ENCODE assay signal across 2 mouse cellular contexts in the genomic region with DNA sequence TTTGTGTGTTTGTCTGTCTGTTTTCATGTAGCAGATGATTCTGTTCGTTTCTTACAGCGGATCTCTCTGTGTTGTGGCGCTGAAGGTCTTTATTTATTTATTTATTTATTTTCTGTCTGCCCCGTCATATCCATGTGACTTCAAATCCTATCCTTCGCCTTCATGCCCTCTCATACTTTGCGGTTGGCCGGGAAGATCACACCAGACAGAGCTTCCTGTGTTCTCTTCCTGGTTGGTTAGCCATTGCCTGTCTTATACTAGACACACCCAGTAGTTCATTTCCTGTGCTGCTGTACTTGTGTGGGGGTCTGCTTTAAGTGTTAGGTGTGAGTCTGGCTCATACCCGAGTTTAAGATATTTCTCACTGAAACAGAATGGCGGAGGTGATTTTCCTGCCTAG.
TF ChIP-seq lines count a peak whose summit lies in the region.

No protein-coding gene starts in this region.

TF ChIP-seq in C2C12, 6 proteins besides CTCF, POLR2A, EP300 and RAD21:
- TF ChIP-seq MYOG (IDR thresholded peaks at IDR 0.05; ENCODE audit: control insufficient read depth, extremely low read depth, insufficient read length): no peak
- no peak for TF ChIP-seq MAX (IDR thresholded peaks at IDR 0.05)
- TF ChIP-seq USF1 (IDR thresholded peaks at IDR 0.05; ENCODE audit: low read depth): no peak
- TF ChIP-seq CEBPB (IDR thresholded peaks at IDR 0.05; ENCODE audit: low read depth): no peak
- no peak for TF ChIP-seq MYOD1 (IDR thresholded peaks at IDR 0.05; ENCODE audit: control insufficient read depth, insufficient read length, low read depth)
- TF ChIP-seq FOSL1 (IDR thresholded peaks at IDR 0.05; ENCODE audit: insufficient read depth, low read length, poor library complexity, severe bottlenecking): no peak
TF ChIP-seq in C2C12: peak in this region for 0.

TF ChIP-seq in CH12.LX, 34 proteins besides CTCF, POLR2A, EP300 and RAD21:
- TF ChIP-seq MAZ (IDR thresholded peaks at IDR 0.05; ENCODE audit: low read depth, low read length): no peak
- TF ChIP-seq KAT2A (IDR thresholded peaks at IDR 0.05; ENCODE audit: insufficient replicate concordance, low read length): no peak
- no peak for TF ChIP-seq USF1 (IDR thresholded peaks at IDR 0.05; ENCODE audit: low read depth, low read length)
- TF ChIP-seq USF2 (conservative IDR thresholded peaks at IDR 0.05; ENCODE audit: low read depth, low read length): no peak
- TF ChIP-seq PAX5 (IDR thresholded peaks at IDR 0.05; ENCODE audit: low read length): no peak
- TF ChIP-seq GABPA (IDR thresholded peaks at IDR 0.05; ENCODE audit: insufficient replicate concordance, low read depth, low read length): no peak
- no peak for TF ChIP-seq ZKSCAN1 (IDR thresholded peaks at IDR 0.05; ENCODE audit: borderline replicate concordance, low read depth, low read length)
- TF ChIP-seq SIN3A (IDR thresholded peaks at IDR 0.05; ENCODE audit: low read length): peak; percentile 35; the same call in 1 of the 2 replicates
- TF ChIP-seq TBP (conservative IDR thresholded peaks at IDR 0.05; ENCODE audit: low read depth, low read length): 0 out of 2 replicates have a peak, but pooled peaks have one; percentile 40
- TF ChIP-seq POLR2AphosphoS2 (IDR thresholded peaks at IDR 0.05; ENCODE audit: low read depth, low read length): no peak
- TF ChIP-seq ETS1 (conservative IDR thresholded peaks at IDR 0.05; ENCODE audit: low read depth, low read length): no peak
- TF ChIP-seq TCF12 (IDR thresholded peaks at IDR 0.05; ENCODE audit: low read depth, low read length): no peak
- peak; percentile 13; the same call in 1 of the 2 replicates for TF ChIP-seq NELFE (IDR thresholded peaks at IDR 0.05; ENCODE audit: low read depth, low read length)
- no peak for TF ChIP-seq ZC3H11A (IDR thresholded peaks at IDR 0.05; ENCODE audit: low read depth, low read length)
- TF ChIP-seq MXI1 (IDR thresholded peaks at IDR 0.05; ENCODE audit: low read depth, low read length): no peak
- TF ChIP-seq JUND (conservative IDR thresholded peaks at IDR 0.05; ENCODE audit: low read depth, low read length): no peak
- no peak for TF ChIP-seq ZMIZ1 (IDR thresholded peaks at IDR 0.05; ENCODE audit: low read depth, low read length)
- no peak for TF ChIP-seq HCFC1 (IDR thresholded peaks at IDR 0.05; ENCODE audit: low read depth, low read length)
- no peak for TF ChIP-seq CHD2 (IDR thresholded peaks at IDR 0.05; ENCODE audit: low read length)
- no peak for TF ChIP-seq UBTF (IDR thresholded peaks at IDR 0.05; ENCODE audit: low read depth, low read length)
- no peak for TF ChIP-seq CHD1 (IDR thresholded peaks at IDR 0.05; ENCODE audit: low read depth, low read length)
- TF ChIP-seq MYC (IDR thresholded peaks at IDR 0.05; ENCODE audit: low read depth, low read length): no peak
- TF ChIP-seq SMC3 (IDR thresholded peaks at IDR 0.05; ENCODE audit: low read depth, low read length): no peak
- no peak for TF ChIP-seq NRF1 (IDR thresholded peaks at IDR 0.05; ENCODE audit: low read depth, low read length)
- no peak for TF ChIP-seq IRF4 (IDR thresholded peaks at IDR 0.05; ENCODE audit: low read depth, low read length)
- no peak for TF ChIP-seq JUN (IDR thresholded peaks at IDR 0.05; ENCODE audit: insufficient read depth, low read depth, low read length)
- TF ChIP-seq MAFK (IDR thresholded peaks at IDR 0.05; ENCODE audit: insufficient replicate concordance, low read length): no peak
- TF ChIP-seq BHLHE40 (IDR thresholded peaks at IDR 0.05; ENCODE audit: low read depth, low read length): no peak
- TF ChIP-seq ELF1 (IDR thresholded peaks at IDR 0.05; ENCODE audit: low read depth, low read length): peak; percentile 73
- no peak for TF ChIP-seq MAX (IDR thresholded peaks at IDR 0.05; ENCODE audit: low read length)
